Mouse (Mus musculus) liver, embryonic 14.5 days (tissue): Measurements from ENCODE around the gene Gli2. TPM values are rescaled to one million over a fixed set of nuclear protein-coding genes. Genes with fewer than 3 reads are reported as not detected.

Experiments
- ATAC-seq: fragments of 200-750 bp; cut with Nextera tagmentation; 2 replicates; pipeline ENCODE4 v1.8.0; 2017; ENCODE audit warnings: moderate number of reproducible peaks, mild to moderate bottlenecking, moderate library complexity; ENCODE audit not compliant: insufficient read depth
- DNase-seq, 3 experiments: peaks; one replicate each; pipeline ENCODE4 v3.0.0-alpha.2; 2012 to 2013; ENCODE audit warnings: low read depth in 3 of 3, low spot score in 3 of 3
- H3K27ac ChIP-seq: fragments of 300-500 bp; sonication (generic); 2 replicates; pipeline ENCODE4 v1.5.1; 2014; ENCODE audit warnings: moderate library complexity, mild to moderate bottlenecking, control low read depth, inconsistent platforms
- H3K27me3 ChIP-seq: fragments of 300-500 bp; sonication (generic); 2 replicates; pipeline ENCODE4 v1.6.1; 2014; ENCODE audit warnings: mild to moderate bottlenecking, low read length, moderate library complexity; ENCODE audit not compliant: control insufficient read depth, insufficient read depth
- H3K36me3 ChIP-seq: fragments of 300-500 bp; sonication (generic); replicated peaks from 2 replicates; pipeline ENCODE4 v1.6.1; 2014; ENCODE audit warnings: low read depth; ENCODE audit not compliant: control insufficient read depth, insufficient read depth
- H3K4me1 ChIP-seq, 2 experiments: fragments of 200-500 bp in 1 of 2; fragments of 300-500 bp in 1 of 2; sonication (generic) in 1 of 2; replicated peaks; 2 replicates each; pipeline ENCODE4 v1.6.1; 2012 to 2014; ENCODE audit warnings: antibody characterized with exemption in 1 of 2, inconsistent platforms in 1 of 2, low read length in 1 of 2; ENCODE audit not compliant: control insufficient read depth in 2 of 2, insufficient read depth in 2 of 2
- H3K4me2 ChIP-seq: fragments of 300-500 bp; sonication (generic); 2 replicates; pipeline ENCODE4 v1.6.1; 2014; ENCODE audit warnings: low read depth, mild to moderate bottlenecking, control low read depth, moderate library complexity
- H3K4me3 ChIP-seq, 2 experiments: fragments of 200-500 bp in 1 of 2; fragments of 300-500 bp in 1 of 2; sonication (generic) in 1 of 2; 2 replicates each; pipeline ENCODE4 v1.5.1; 2012 to 2014; ENCODE audit warnings: low read depth in 2 of 2, low read length in 2 of 2, mild to moderate bottlenecking in 2 of 2, control low read depth in 1 of 2, inconsistent platforms in 1 of 2, moderate library complexity in 1 of 2; ENCODE audit not compliant: insufficient read depth in 1 of 2
- H3K9ac ChIP-seq: fragments of 300-500 bp; sonication (generic); replicated peaks from 2 replicates; pipeline ENCODE4 v1.6.1; 2014; ENCODE audit warnings: mild to moderate bottlenecking, control low read depth, moderate library complexity
- H3K9me3 ChIP-seq: fragments of 300-500 bp; sonication (generic); 2 replicates; pipeline ENCODE4 v1.6.1; 2016; ENCODE audit warnings: low read length, mixed read lengths; ENCODE audit not compliant: control insufficient read depth
- CTCF ChIP-seq: IDR thresholded peaks from 2 replicates; pipeline ENCODE4 v1.5.1; 2016; ENCODE audit warnings: antibody characterized with exemption, low read depth, control low read depth
- EP300 ChIP-seq: IDR thresholded peaks from 2 replicates; pipeline ENCODE4 v1.6.1; 2016; ENCODE audit warnings: antibody characterized with exemption, low read depth
- WGBS: fragments of 180-500 bp; shearing (Covaris S2); extraction: QIAGEN DNeasy Blood & Tissue Kit; methylation state at CpG from one replicate; pipeline ENCODE4 v1.1.7; 2014; ENCODE audit not compliant: insufficient replicate concordance; 5-methylcytosine and 5-hydroxymethylcytosine counted together
- polyA plus RNA-seq, 2 experiments: library from polyadenylated mRNA; depleted of rRNA in 1 of 2; stranded (reverse) in 1 of 2; unstranded in 1 of 2; fragments of >200 nt; fragmentation: Nextera tagmentation in 1 of 2; extraction: Ambion mirVana in 1 of 2; gene quantifications; 2 replicates each; pipeline versions ENCODE4 v1.2.1 to v1.2.3; 2012 to 2014

Gene Gli2
- polyA plus RNA-seq, 2 experiments = 0.04 to 0.26 TPM

GRCm38 (mm10) chr1:119047462-119048371 lies 5.7 kb downstream of the Gli2 start:
- H3K27me3 ChIP-seq = peaks cover 49% of the 10 kb centered on the region
- ATAC-seq = no peak
- 7% methylated on average over 59 of the region's 61 CpGs for WGBS

GRCm38 (mm10) chr1:119038436-119038835 lies 15.0 kb downstream of the Gli2 start:
- Histone ChIP-seq H3K9ac (no peak overlapping the region), H3K4me3 (no peak overlapping the region), H3K27ac (no peak overlapping the region), H3K4me1 (no peaks in the 10 kb centered on the region), H3K27me3 (no peaks in the 10 kb centered on the region), H3K9me3 (no peaks in the 10 kb centered on the region), H3K4me2 (no peak overlapping the region), H3K36me3 (no peaks in the 10 kb centered on the region)
- WGBS = 68% methylated on average over 1 of the region's 1 CpGs
- ATAC-seq (no peak), DNase-seq (no peak)
- no peak for TF ChIP-seq CTCF
- no peak for TF ChIP-seq EP300

More at GRCm38 (mm10) chr1:119047462-119048371, 5.7 kb downstream of the Gli2 start:
- TF ChIP-seq EP300 (no peak), CTCF (no peak)
- no peak for DNase-seq
- H3K4me2 ChIP-seq = peak overlapping the region; percentile 50
- no peaks in the 10 kb centered on the region for H3K36me3 ChIP-seq
- H3K4me1 ChIP-seq = no peaks in the 10 kb centered on the region
- no peak overlapping the region for H3K27ac ChIP-seq
- peak overlapping the region; percentile 14 to 26; a peak in 3 of 4 replicates for H3K4me3 ChIP-seq
- H3K9me3 ChIP-seq = no peaks in the 10 kb centered on the region
- no peak overlapping the region for H3K9ac ChIP-seq

DNA sequence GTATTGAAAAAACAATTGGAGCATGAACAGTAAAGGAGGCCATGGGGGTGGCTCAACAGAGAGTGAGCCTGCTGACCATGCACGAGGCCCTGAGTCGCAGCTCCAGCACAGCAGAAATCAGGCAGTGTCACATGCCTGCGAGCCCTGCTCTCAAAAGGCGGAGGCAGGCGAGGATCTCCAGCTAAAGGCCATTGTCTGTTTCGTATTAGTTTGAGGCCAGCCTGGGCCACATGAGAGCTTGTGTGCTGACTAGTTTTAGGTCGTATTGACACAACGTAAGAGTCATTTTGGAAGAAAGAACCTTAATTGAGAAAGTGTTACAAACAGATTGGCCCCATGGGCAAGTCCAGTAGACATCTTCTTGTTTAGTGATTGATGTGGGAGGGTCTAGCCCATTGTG lies 17.5 kb downstream of the Gli2 start:
- no peak for DNase-seq
- no peak for TF ChIP-seq EP300
- no peak for TF ChIP-seq CTCF
- H3K4me1 ChIP-seq = no peaks in the 10 kb centered on the region
- no peak overlapping the region for H3K4me3 ChIP-seq
- no peak overlapping the region for H3K4me2 ChIP-seq
- no peak overlapping the region for H3K27ac ChIP-seq
- H3K36me3 ChIP-seq = no peaks in the 10 kb centered on the region
- H3K9me3 ChIP-seq = no peaks in the 10 kb centered on the region
- no peak overlapping the region for H3K9ac ChIP-seq
- 68% methylated on average over 8 of the region's 8 CpGs for WGBS
- no peak for ATAC-seq
- no peaks in the 10 kb centered on the region for H3K27me3 ChIP-seq

DNA sequence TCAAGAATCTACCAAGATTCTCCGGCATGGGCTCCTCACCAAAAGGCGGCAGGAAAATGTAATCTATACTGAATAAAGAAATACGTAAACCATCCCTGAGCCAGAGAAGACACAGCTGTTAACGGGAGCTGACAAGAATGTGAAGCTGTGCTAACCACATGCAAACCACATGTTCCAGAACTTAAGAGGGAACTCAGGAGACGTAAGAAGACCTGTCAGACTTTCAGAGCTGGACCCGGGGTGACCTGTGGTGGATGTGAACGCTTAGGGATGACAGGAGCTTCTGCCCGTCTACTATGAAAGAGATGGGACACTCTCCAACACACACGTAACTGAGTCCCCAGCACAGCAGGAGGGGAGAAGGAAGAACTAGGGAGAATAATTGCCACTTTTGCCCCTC lies 18.1 kb downstream of the Gli2 start:
- Histone ChIP-seq H3K36me3 (no peaks in the 10 kb centered on the region), H3K9ac (no peak overlapping the region), H3K27me3 (no peaks in the 10 kb centered on the region), H3K9me3 (no peaks in the 10 kb centered on the region), H3K4me2 (no peak overlapping the region), H3K4me3 (no peak overlapping the region), H3K4me1 (no peaks in the 10 kb centered on the region), H3K27ac (no peak overlapping the region)
- TF ChIP-seq EP300 = no peak
- TF ChIP-seq CTCF = no peak
- 43% methylated on average over 9 of the region's 9 CpGs for WGBS
- no peak for DNase-seq
- no peak for ATAC-seq

DNA sequence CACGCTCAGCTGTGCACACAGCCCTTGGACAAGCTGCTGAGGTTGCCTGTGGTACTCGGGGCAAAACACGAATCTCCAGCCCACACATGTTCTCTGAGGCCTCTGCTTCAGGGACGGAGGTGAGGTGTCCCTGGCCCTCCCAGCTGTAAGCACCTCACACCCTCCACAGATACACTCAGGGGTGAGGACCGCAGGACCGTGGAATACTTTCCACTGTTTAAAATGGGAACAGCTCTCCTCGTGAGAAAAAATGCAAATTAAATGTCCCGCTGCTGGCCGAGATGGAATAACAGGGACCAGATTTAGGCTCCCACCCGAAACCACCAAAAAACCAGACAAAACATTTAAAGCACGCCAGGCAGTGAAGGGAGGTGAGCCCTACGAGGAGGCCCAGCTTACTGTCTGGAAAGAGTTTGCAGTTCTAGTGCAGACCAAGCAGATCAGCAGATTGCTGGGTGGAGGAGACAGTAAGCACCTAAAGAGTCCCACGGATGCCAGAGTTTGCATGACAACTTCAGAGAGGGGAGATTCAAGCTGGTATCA lies 19.2 kb downstream of the Gli2 start:
- no peak overlapping the region for H3K27ac ChIP-seq
- no peak overlapping the region for H3K4me2 ChIP-seq
- DNase-seq (no peak), ATAC-seq (no peak)
- TF ChIP-seq CTCF (no peak), EP300 (no peak)
- H3K9ac ChIP-seq = no peak overlapping the region
- no peaks in the 10 kb centered on the region for H3K27me3 ChIP-seq
- H3K36me3 ChIP-seq = no peaks in the 10 kb centered on the region
- H3K9me3 ChIP-seq = no peaks in the 10 kb centered on the region
- H3K4me3 ChIP-seq = no peak overlapping the region
- 45% methylated on average over 13 of the region's 13 CpGs for WGBS
- no peaks in the 10 kb centered on the region for H3K4me1 ChIP-seq
